Mouse (Mus musculus) spleen, postnatal 14 days (tissue): ENCODE measurements around the gene Vps37d.
A peak's percentile ranks its signal among the peaks of the same experiment; 100 is the strongest.

Experiments
- DNase-seq, 2 experiments: peaks; one replicate each; pipeline ENCODE4 v3.0.0; 2021 to 2022; ENCODE audit warnings: low spot score in 2 of 2

Vps37d gene

GRCm38 (mm10) chr5:135029007-135029854 is 48.8 kb downstream of the Vps37d start:
- DNase-seq: no peak

- DNase-seq: no peak
Measured at GRCm38 (mm10) chr5:135025899-135026298, 52.2 kb downstream of the Vps37d start.

- DNase-seq: no peak
Measured at GRCm38 (mm10) chr5:135024665-135025224, 53.3 kb downstream of the Vps37d start.

- DNase-seq: peak; percentile 43 to 51
Measured at GRCm38 (mm10) chr5:135023344-135024173, 54.5 kb downstream of the Vps37d start, which contains the start of gene Stx1a. Stx1a (plus strand) TSS chr5:135023482.
